Mouse (Mus musculus) ovary, adult 18-20 months (tissue): Measurements from ENCODE around the gene Gm20708.

Experiments used
- DNase-seq: peaks from one replicate; pipeline ENCODE4 v3.0.0; 2022; ENCODE audit warnings: low spot score, mixed read lengths

Gm20708 gene

GRCm38 (mm10) chr11:117809407-117810311 is at the start of gene Gm20708, which contains the start of gene Syngr2:
Gene Gm20708 (plus strand): TSS chr11:117809668.
Gene Syngr2 (plus strand): TSS chr11:117809668.
- peak; percentile 49 for DNase-seq

- DNase-seq: no peak
These were observed 48.9 kb upstream of the Gm20708 start for GRCm38 (mm10) chr11:117760374-117761119.

GRCm38 (mm10) chr11:117761801-117762200 is 47.7 kb upstream of the Gm20708 start:
- DNase-seq: no peak

- no peak for DNase-seq
These were observed 47.2 kb upstream of the Gm20708 start for GRCm38 (mm10) chr11:117762246-117762645.

GRCm38 (mm10) chr11:117764319-117764718 is 45.1 kb upstream of the Gm20708 start:
- no peak for DNase-seq

- DNase-seq: no peak
These were observed 44.1 kb upstream of the Gm20708 start for GRCm38 (mm10) chr11:117765361-117765760.

- DNase-seq: no peak
These were observed 43.2 kb upstream of the Gm20708 start for GRCm38 (mm10) chr11:117766275-117766674.

- no peak for DNase-seq
These were observed 40.5 kb upstream of the Gm20708 start for GRCm38 (mm10) chr11:117768725-117769682.

- no peak for DNase-seq
These were observed 39.8 kb upstream of the Gm20708 start for GRCm38 (mm10) chr11:117769683-117770047.

- DNase-seq: no peak
These were observed 39.1 kb upstream of the Gm20708 start for GRCm38 (mm10) chr11:117770407-117770806.

GRCm38 (mm10) chr11:117772352-117772751 is 37.1 kb upstream of the Gm20708 start:
- DNase-seq: no peak

- no peak for DNase-seq
These were observed 34.5 kb upstream of the Gm20708 start for GRCm38 (mm10) chr11:117774925-117775324.

GRCm38 (mm10) chr11:117775540-117775939 is 33.9 kb upstream of the Gm20708 start:
- no peak for DNase-seq

GRCm38 (mm10) chr11:117776085-117776792 is 33.2 kb upstream of the Gm20708 start:
- no peak for DNase-seq

- no peak for DNase-seq
These were observed 32.4 kb upstream of the Gm20708 start for GRCm38 (mm10) chr11:117777111-117777510.

- DNase-seq: no peak
These were observed 31.4 kb upstream of the Gm20708 start for GRCm38 (mm10) chr11:117778031-117778430.

GRCm38 (mm10) chr11:117778851-117779433 is 30.5 kb upstream of the Gm20708 start:
- DNase-seq: no peak

- DNase-seq: peak; percentile 72
These were observed 29.9 kb upstream of the Gm20708 start for GRCm38 (mm10) chr11:117779434-117780198.

GRCm38 (mm10) chr11:117780199-117780515 is 29.3 kb upstream of the Gm20708 start:
- no peak for DNase-seq

GRCm38 (mm10) chr11:117780582-117781111 is 28.8 kb upstream of the Gm20708 start:
- peak; percentile 87 for DNase-seq
